Mouse (Mus musculus) 416B (cell line): ENCODE measurements around the gene Rnf43.

Experiments used
- DNase-seq: peaks from one replicate; pipeline ENCODE4 v3.0.0; 2011; ENCODE audit warnings: low read depth

The Rnf43 gene

GRCm38 (mm10) chr11:87760301-87761081 lies 98.0 kb downstream of the Rnf43 start, which contains the start of gene Tspoap1:
TSS of gene Tspoap1 (plus strand) at chr11:87760541.
- DNase-seq = peak; percentile 84

- DNase-seq = no peak
Measured at GRCm38 (mm10) chr11:87761181-87761721, 98.7 kb downstream of the Rnf43 start.

DNA sequence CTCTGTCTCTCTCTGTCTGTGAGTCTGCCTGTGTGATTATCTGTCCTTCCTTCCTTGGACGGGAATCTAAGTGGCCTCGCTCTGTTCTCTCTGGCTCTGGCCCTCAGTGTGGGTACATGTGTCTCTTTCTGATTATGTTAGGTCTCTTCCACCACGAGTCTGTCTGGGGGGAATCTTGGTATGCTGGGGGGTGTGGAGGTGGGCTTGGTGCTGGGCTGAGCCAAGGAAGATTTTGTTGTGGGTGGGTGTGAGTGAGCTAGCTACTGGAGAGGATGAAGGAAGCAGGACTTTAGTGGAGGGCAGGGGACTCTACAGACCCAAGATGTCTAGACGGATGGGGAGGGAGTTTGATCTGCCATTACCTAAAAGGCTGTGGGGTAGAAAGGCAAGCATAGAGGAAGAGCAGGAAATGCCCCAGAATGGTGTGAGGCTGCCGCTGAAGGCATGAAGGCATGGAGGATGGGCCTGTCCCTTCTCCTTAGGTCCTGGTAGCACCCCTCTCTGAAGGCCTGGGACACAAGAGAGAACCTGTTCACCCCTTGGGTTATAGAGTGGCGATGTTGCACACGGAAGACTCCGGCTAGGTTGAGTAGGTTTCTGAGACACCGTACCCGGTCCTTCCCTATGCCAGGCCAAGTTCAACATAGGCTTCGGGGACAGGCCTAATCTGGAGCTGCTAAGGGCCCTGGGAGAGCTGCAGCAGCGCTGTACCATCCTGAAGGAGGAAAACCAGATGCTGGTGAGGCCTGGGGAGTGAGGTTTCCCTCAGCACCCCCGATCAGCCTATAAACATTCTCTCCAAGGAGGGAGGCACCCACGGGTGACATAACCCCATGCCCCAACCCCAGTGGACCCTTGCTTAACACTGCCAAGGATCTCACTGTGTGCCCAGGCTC lies 99.5 kb downstream of the Rnf43 start:
- DNase-seq = no peak

- no peak for DNase-seq
Measured at GRCm38 (mm10) chr11:87762702-87763385, 100.3 kb downstream of the Rnf43 start.

DNA sequence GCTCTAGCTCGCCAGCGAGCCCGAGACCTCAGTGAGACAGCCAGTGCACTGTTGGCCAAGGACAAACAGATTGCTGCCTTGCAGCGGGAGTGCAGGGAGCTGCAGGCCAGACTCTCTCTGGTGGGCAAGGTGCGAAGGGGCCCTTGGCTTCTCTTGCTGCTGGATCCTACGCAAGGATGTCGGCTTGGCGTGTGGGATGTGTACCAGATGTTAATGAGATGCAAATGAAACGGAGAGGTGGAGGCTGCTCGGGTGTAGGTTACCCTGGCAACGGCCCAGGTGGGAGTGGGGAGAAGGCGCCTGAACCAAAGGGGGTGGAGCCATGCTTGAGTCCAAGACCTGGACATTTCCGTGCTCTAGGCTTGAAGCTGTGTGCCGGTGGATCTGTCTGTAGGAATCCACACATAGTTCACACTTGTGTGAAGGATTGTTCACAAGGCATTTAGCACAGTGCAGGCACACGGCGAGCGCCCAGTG lies 101.0 kb downstream of the Rnf43 start:
- no peak for DNase-seq

DNA sequence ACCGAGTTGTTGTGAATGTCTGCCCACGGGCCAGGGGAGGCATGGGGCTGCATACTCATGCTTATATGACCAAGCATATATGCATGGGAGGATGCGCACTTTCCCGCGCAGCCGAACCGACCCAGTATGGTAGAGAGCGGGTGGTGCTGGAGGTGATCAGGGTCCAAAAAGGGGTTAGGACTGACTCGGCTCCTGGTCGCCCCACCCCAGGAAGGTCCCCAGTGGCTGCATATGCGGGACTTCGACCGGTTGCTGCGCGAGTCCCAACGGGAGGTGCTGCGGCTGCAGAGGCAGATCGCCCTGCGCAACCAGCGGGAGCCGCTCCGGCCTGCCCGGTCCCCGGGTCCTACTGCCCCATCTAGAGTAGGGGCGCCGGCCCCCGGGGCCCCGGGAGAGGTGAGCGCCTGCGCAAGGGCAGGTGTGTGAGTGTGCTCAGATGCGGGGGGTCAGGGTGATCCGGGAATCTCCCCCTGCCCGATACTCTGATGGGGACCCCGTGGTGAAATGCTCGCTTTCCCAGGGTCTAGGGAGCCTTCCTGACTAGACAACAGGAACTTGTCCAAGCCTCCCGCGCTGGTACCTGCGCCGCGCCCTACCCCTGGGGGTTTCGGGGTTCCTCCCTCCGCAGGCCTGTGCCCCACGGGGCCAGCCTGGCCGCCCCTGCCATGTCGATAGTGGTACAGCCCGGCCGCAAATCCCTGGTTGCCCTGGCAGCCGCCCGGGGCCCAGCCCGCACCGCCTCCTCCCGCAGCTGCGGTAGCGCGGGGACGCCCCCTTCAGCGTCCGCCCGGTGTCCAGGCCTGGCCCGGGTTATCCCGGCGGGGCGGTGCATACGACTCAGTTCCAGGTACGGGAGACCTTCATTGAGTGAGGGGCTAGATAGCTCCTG lies 101.7 kb downstream of the Rnf43 start:
- no peak for DNase-seq

- DNase-seq = no peak
Measured at GRCm38 (mm10) chr11:87768745-87769144, 106.2 kb downstream of the Rnf43 start.

DNA sequence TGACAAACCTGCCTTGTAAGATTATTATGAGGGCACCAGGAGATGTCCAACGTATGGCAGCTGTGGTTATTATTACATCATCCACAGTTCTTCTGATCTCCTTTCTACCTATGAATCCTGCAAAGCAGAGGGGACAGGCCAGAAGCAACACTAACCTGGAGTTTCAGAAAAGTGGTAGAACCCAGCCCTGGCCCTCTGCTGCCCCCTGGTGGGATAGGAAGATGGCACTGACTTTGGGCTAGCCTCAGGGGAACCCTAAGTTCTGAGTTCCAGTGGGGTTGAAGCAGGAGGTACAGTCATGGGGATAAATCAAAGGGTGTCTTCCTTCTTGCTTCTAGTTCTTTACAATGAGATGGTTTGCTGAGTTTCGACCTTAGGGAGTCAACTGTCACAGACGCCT lies 108.5 kb downstream of the Rnf43 start:
- DNase-seq = peak; percentile 70

GRCm38 (mm10) chr11:87772354-87772753 lies 109.8 kb downstream of the Rnf43 start:
- DNase-seq = no peak

GRCm38 (mm10) chr11:87778100-87778765 lies 115.7 kb downstream of the Rnf43 start:
- DNase-seq = no peak

DNA sequence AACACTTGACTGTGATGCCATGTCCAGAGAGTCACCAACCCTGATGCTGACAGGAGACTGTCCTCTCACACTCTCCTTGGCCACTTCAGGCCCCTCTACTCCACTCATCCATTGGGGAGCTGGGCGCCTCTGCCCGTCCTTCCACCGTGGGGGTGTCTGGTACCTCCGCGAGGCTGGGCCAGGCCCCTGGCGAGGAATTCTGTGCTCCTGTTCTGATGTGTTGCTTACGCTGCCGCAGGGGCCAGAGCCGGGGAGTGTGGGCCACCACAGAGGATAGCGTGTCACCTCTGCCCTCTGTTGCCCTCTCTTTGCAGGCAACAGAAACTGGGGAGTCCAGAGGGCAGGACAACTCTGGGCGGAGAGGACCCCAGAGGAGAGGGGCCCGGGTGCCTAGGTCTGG lies 116.4 kb downstream of the Rnf43 start:
- no peak for DNase-seq

DNA sequence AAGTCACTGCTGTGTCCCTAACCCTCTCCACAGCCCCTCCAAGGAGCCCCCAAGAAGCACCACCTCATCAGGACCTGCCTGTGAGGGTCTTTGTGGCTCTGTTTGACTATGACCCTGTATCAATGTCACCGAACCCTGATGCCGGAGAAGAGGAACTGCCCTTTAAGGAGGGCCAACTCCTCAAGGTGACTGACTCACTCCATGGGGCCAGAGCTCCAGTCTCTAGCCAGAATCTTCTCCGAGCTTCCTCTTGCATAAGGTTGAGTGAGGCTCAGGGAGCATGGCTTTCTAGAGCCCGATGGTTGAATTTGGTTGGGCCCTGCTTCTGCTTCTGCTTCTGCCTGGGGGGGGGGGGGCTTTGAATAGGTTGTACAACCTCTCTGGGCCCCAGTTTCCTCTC lies 116.9 kb downstream of the Rnf43 start:
- peak; percentile 48 for DNase-seq

DNA sequence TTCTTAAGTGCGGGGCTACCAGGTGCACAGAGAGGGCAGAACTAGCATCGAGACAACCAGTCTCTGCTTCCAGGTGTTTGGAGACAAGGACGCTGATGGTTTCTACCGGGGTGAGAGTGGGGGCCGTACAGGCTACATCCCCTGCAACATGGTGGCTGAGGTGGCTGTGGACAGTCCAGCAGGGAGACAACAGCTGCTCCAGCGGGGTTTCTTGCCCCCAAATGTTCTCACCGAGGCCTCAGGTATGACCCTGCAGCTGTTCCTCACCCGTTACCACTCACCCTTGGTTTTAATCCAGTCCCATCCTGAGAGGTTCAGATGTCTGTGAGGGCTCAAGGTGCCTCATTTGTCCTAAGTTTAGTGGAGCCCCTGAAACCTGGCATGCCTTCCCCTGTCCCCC lies 117.6 kb downstream of the Rnf43 start:
- no peak for DNase-seq
